Mouse (Mus musculus) intestine, embryonic 16.5 days (tissue): ENCODE data around the gene Porcn. TPM values are rescaled to one million over a fixed set of nuclear protein-coding genes. Genes with fewer than 3 reads are reported as not detected.

ENCODE experiments used
- ATAC-seq: fragments of 200-750 bp; cut with Nextera tagmentation; 2 replicates; pipeline ENCODE4 v1.8.0; 2017; ENCODE audit warnings: moderate TSS enrichment, moderate library complexity
- H3K27ac ChIP-seq: fragments of 300-500 bp; sonication (generic); 2 replicates; pipeline ENCODE4 v1.5.1; 2014; ENCODE audit warnings: mild to moderate bottlenecking, low read length
- H3K27me3 ChIP-seq: fragments of 300-500 bp; sonication (generic); replicated peaks from 2 replicates; pipeline ENCODE4 v1.6.1; 2014; ENCODE audit warnings: low read length, control low read depth, mixed read lengths; ENCODE audit not compliant: control insufficient read depth, insufficient read depth
- H3K36me3 ChIP-seq: fragments of 300-500 bp; sonication (generic); 2 replicates; pipeline ENCODE4 v1.6.1; 2014; ENCODE audit warnings: low read length, control low read depth; ENCODE audit not compliant: control insufficient read depth, insufficient read depth
- H3K4me1 ChIP-seq: fragments of 300-500 bp; sonication (generic); 2 replicates; pipeline ENCODE4 v1.6.1; 2014; ENCODE audit warnings: low read length, control low read depth, mixed read lengths; ENCODE audit not compliant: control insufficient read depth, insufficient read depth
- H3K4me2 ChIP-seq: fragments of 300-500 bp; sonication (generic); 2 replicates; pipeline ENCODE4 v1.6.1; 2014; ENCODE audit warnings: low read depth, low read length, control low read depth
- H3K4me3 ChIP-seq: fragments of 300-500 bp; sonication (generic); 2 replicates; pipeline ENCODE4 v1.5.1; 2014; ENCODE audit warnings: mild to moderate bottlenecking, low read length
- H3K9ac ChIP-seq: fragments of 300-500 bp; sonication (generic); 2 replicates; pipeline ENCODE4 v1.6.1; 2014; ENCODE audit warnings: low read depth, low read length
- H3K9me3 ChIP-seq: fragments of 300-500 bp; sonication (generic); 2 replicates; pipeline ENCODE4 v1.6.1; 2016; ENCODE audit warnings: low read length, control low read depth; ENCODE audit not compliant: control insufficient read depth
- WGBS: fragments of 180-500 bp; shearing (Covaris S2); extraction: QIAGEN DNeasy Blood & Tissue Kit; methylation state at CpG from one replicate; pipeline ENCODE4 v1.1.7; 2014; 5-methylcytosine and 5-hydroxymethylcytosine counted together
- polyA plus RNA-seq: library from polyadenylated mRNA; unstranded; fragments of >200 nt; fragmentation: Nextera tagmentation; extraction: Ambion mirVana; gene quantifications from 2 replicates; pipeline ENCODE4 v1.2.1, GENCODE M21; 2015

Porcn gene
- polyA plus RNA-seq, 1 experiment from 2014 or later = 7.5 TPM

DNA sequence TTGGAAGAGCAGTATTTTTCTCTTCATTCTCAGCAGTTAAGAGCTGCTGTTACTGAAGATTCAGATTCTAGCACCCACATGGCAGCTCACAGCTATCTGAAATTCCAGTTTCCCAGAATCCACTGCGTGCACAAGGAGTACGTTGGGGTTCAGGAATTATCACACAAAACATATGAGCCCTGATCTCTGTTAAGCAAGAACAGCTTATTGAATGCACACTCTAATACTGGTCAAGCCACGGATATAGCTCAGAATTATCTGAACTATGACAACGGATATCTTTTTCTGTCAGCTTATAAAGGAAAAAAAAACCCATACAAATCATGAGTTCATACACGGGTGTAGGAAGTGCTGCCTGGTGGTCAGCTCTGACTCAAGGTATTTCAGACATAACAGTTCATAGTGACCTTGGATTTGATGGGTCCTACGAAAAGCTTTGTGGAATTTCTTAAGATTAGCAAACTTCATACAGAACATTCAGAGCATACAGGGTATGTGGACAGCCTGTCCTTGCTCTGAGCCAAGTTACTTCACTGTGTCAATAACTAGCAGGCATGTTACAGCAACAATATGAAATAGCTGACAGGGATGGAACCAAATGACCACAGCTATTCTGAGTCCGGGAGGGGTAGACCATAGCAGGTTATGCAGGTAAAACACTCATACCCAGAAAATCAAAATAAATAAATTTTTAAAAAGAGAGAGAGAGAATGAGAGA, 5.3 kb upstream of the Porcn start:
- H3K4me3 ChIP-seq = no peak overlapping the region
- H3K36me3 ChIP-seq = no peaks in the 10 kb centered on the region
- H3K9me3 ChIP-seq = no peaks in the 10 kb centered on the region
- 79% methylated on average over 7 of the region's 7 CpGs for WGBS
- H3K27ac ChIP-seq = no peak overlapping the region
- H3K9ac ChIP-seq = no peak overlapping the region
- no peak overlapping the region for H3K4me2 ChIP-seq
- no peaks in the 10 kb centered on the region for H3K27me3 ChIP-seq
- no peaks in the 10 kb centered on the region for H3K4me1 ChIP-seq
- no peak for ATAC-seq

- Histone ChIP-seq H3K4me1 (no peaks in the 10 kb centered on the region), H3K4me3 (no peak overlapping the region), H3K27me3 (no peaks in the 10 kb centered on the region), H3K9me3 (no peaks in the 10 kb centered on the region), H3K36me3 (no peaks in the 10 kb centered on the region), H3K4me2 (no peak overlapping the region), H3K27ac (no peak overlapping the region), H3K9ac (no peak overlapping the region)
- WGBS = 65% methylated on average over 2 of the region's 2 CpGs
- no peak for ATAC-seq
These were observed 3.4 kb upstream of the Porcn start for GRCm38 (mm10) chrX:8209720-8210119.

GRCm38 (mm10) chrX:8207224-8207623, 899 bp upstream of the Porcn start:
- H3K4me3 ChIP-seq = no peak overlapping the region
- H3K9me3 ChIP-seq = no peaks in the 10 kb centered on the region
- no peaks in the 10 kb centered on the region for H3K4me1 ChIP-seq
- H3K27me3 ChIP-seq = no peaks in the 10 kb centered on the region
- H3K27ac ChIP-seq = no peak overlapping the region
- H3K36me3 ChIP-seq = no peaks in the 10 kb centered on the region
- 22% methylated on average over 4 of the region's 4 CpGs for WGBS
- H3K4me2 ChIP-seq = peak overlapping the region; percentile 64; the same call in 1 of the 2 replicates
- H3K9ac ChIP-seq = no peak overlapping the region
- no peak for ATAC-seq

DNA sequence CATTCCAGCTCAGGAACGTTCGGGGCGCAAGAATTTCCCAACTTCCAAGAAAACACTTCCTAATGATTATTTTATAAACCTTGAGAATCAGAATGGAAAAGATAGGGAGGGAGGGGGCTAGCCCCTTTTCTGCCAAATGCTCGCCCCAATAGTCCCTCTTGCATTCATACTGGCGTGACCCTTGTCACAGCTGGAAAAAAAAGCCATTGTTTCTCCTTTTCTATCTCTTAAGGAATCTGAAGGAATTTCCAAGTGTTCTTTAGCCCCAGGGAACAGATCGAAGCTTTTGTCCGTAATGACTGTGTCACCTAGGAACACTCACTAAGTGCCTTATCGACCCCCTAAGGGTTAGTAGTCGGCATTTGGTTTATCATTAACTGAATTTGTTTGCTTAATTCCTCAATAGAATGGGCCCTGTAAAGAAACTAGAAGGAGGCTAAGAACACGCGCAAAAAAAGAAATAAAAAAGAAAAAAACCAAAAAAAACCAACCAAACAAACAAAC, 421 bp upstream of the Porcn start:
- Histone ChIP-seq H3K36me3 (no peaks in the 10 kb centered on the region), H3K4me2 (peak overlapping the region; percentile 64), H3K4me1 (no peaks in the 10 kb centered on the region), H3K9me3 (no peaks in the 10 kb centered on the region), H3K27ac (no peak overlapping the region), H3K9ac (peak overlapping the region; percentile 24; the same call in 1 of the 2 replicates), H3K27me3 (no peaks in the 10 kb centered on the region), H3K4me3 (peak overlapping the region; percentile 56)
- 15% methylated on average over 11 of the region's 11 CpGs for WGBS
- ATAC-seq = peak; percentile 71

GRCm38 (mm10) chrX:8205551-8205950, 774 bp downstream of the Porcn start:
- Histone ChIP-seq H3K9me3 (no peaks in the 10 kb centered on the region), H3K27me3 (no peaks in the 10 kb centered on the region), H3K4me2 (peak overlapping the region; percentile 64), H3K36me3 (no peaks in the 10 kb centered on the region), H3K4me3 (peak overlapping the region; percentile 56), H3K4me1 (no peaks in the 10 kb centered on the region), H3K27ac (no peak overlapping the region), H3K9ac (peak overlapping the region; percentile 67)
- no peak for ATAC-seq
- WGBS = 43% methylated on average over 7 of the region's 7 CpGs

DNA sequence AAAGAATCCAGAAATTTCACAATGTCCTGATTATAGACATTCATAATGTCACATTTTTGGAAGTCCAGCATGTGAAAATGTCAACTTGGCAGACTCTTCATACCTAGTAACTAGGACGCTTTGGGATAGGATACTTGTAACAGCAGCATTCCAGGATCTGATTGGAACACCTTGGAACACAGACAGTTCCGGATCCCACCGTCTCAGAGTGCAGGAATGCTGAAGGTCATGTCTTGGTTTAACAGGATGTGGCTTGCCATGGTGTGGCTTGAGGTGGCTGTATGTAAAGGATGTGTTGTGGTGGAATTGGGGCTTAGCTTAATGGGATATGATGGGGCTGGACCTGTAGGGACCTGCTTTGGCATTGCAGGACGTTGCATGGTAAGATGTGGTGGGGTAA, 1.2 kb downstream of the Porcn start:
- H3K4me1 ChIP-seq = no peaks in the 10 kb centered on the region
- no peaks in the 10 kb centered on the region for H3K9me3 ChIP-seq
- no peak overlapping the region for H3K4me3 ChIP-seq
- WGBS = 76% methylated on average over 4 of the region's 4 CpGs
- H3K36me3 ChIP-seq = no peaks in the 10 kb centered on the region
- no peak for ATAC-seq
- no peaks in the 10 kb centered on the region for H3K27me3 ChIP-seq
- H3K4me2 ChIP-seq = no peak overlapping the region
- H3K9ac ChIP-seq = no peak overlapping the region
- no peak overlapping the region for H3K27ac ChIP-seq

DNA sequence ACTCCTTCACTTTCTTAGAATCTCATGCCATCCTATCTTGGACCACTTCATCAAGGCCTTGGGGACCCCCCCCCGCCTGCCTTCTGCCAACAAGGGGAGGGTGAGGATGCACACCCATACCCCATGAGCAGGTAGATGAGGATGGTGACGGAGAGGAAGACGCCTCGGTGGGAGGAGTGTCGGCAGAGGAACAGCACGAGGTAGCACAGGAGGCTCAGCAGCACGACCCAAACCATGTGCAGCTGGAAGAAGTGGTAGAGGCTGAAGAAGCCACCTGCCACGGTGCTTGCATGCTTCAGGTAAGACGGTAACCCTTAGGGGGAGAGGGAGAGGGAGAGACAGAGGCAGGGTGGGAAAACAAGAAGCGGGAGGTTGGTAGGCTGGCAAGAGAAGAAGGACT, 2.2 kb downstream of the Porcn start:
- no peak overlapping the region for H3K4me3 ChIP-seq
- no peaks in the 10 kb centered on the region for H3K27me3 ChIP-seq
- H3K9me3 ChIP-seq = no peaks in the 10 kb centered on the region
- WGBS = 87% methylated on average over 10 of the region's 10 CpGs
- no peaks in the 10 kb centered on the region for H3K4me1 ChIP-seq
- ATAC-seq = no peak
- H3K36me3 ChIP-seq = no peaks in the 10 kb centered on the region
- H3K27ac ChIP-seq = no peak overlapping the region
- no peak overlapping the region for H3K4me2 ChIP-seq
- H3K9ac ChIP-seq = no peak overlapping the region

- ATAC-seq = no peak
- Histone ChIP-seq H3K4me1 (no peaks in the 10 kb centered on the region), H3K4me3 (no peak overlapping the region), H3K9ac (no peak overlapping the region), H3K36me3 (no peaks in the 10 kb centered on the region), H3K27me3 (no peaks in the 10 kb centered on the region), H3K9me3 (no peaks in the 10 kb centered on the region), H3K4me2 (no peak overlapping the region), H3K27ac (no peak overlapping the region)
- WGBS = 87% methylated on average over 14 of the region's 14 CpGs
These were observed 3.2 kb downstream of the Porcn start for GRCm38 (mm10) chrX:8203105-8203504.

- no peaks in the 10 kb centered on the region for H3K27me3 ChIP-seq
- H3K27ac ChIP-seq = no peak within 1 kb of the TSS
- H3K4me2 ChIP-seq = peak within 1 kb of the TSS; percentile 60
- 0 out of 2 replicates have a peak, but pooled peaks have one; percentile 31 for ATAC-seq
- H3K36me3 ChIP-seq = no peaks in the 10 kb centered on the region
- H3K4me1 ChIP-seq = no peaks in the 10 kb centered on the region
- H3K9ac ChIP-seq = peak within 1 kb of the TSS; percentile 79
- 17% methylated on average over 10 of the region's 10 CpGs for WGBS
- H3K4me3 ChIP-seq = peak within 1 kb of the TSS; percentile 63
- H3K9me3 ChIP-seq = no peaks in the 10 kb centered on the region
These were observed 13.0 kb downstream of the Porcn start, which contains the start of gene Ebp for GRCm38 (mm10) chrX:8193419-8193723. Gene Ebp, minus strand, starts transcription at chrX:8193512.
